Mouse (Mus musculus) CH12.LX (cell line): ENCODE results near the gene Plpp3. TPM values are rescaled to one million over a fixed set of nuclear protein-coding genes. Genes with fewer than 3 reads are reported as not detected.

ENCODE experiments used
- DNase-seq: peaks from one replicate; pipeline ENCODE4 v3.0.0-alpha.2; 2013; ENCODE audit errors: extremely low read depth
- H3K27ac ChIP-seq: 2 replicates; pipeline ENCODE4 v1.5.1; 2012; ENCODE audit warnings: low read depth, mild to moderate bottlenecking, control low read depth, moderate library complexity; ENCODE audit not compliant: insufficient read depth
- H3K27me3 ChIP-seq: replicated peaks from 2 replicates; pipeline ENCODE3; 2012; ENCODE audit warnings: inconsistent platforms
- H3K36me3 ChIP-seq, 2 experiments: replicated peaks in 1 of 2; 2 replicates each; pipeline versions ENCODE3 to v1.6.1; 2012; ENCODE audit warnings: inconsistent platforms in 1 of 2, low read length in 1 of 2, mild to moderate bottlenecking in 1 of 2, mixed read lengths in 1 of 2, moderate library complexity in 1 of 2; ENCODE audit not compliant: control insufficient read depth in 1 of 2, insufficient read depth in 1 of 2
- H3K4me1 ChIP-seq, 2 experiments: 2 replicates each; pipeline ENCODE4 v1.6.1; 2012; ENCODE audit warnings: inconsistent platforms in 1 of 2, moderate library complexity in 1 of 2; ENCODE audit not compliant: insufficient read depth in 2 of 2, control insufficient read depth in 1 of 2
- H3K4me2 ChIP-seq: 2 replicates; pipeline ENCODE4 v1.6.1; 2012; ENCODE audit warnings: low read depth, mild to moderate bottlenecking, control low read depth; ENCODE audit not compliant: poor library complexity, insufficient read depth, severe bottlenecking
- H3K4me3 ChIP-seq, 3 experiments: fragments of 150-350 bp in 1 of 3; sonication (generic) in 1 of 3; replicated peaks in 1 of 3; 2 replicates each; pipeline versions ENCODE3 to v1.5.1; 2011 to 2012; ENCODE audit warnings: low read depth in 2 of 3, low read length in 2 of 3, mild to moderate bottlenecking in 2 of 3, moderate library complexity in 2 of 3, control low read depth in 1 of 3, improper control_type of control experiment in 1 of 3, inconsistent platforms in 1 of 3, mixed read lengths in 1 of 3; ENCODE audit not compliant: poor library complexity in 1 of 3
- H3K79me2 ChIP-seq: replicated peaks from 2 replicates; pipeline ENCODE4 v1.6.1; 2012; ENCODE audit warnings: mild to moderate bottlenecking, moderate library complexity; ENCODE audit not compliant: control insufficient read depth, poor library complexity, insufficient read depth, severe bottlenecking; ENCODE audit errors: extremely low read depth
- H3K9ac ChIP-seq: 2 replicates; pipeline ENCODE4 v1.6.1; 2012; ENCODE audit warnings: low read depth, mild to moderate bottlenecking, control low read depth, moderate library complexity; ENCODE audit not compliant: insufficient read depth
- H3K9me3 ChIP-seq: replicated peaks from 2 replicates; pipeline ENCODE3; 2012; ENCODE audit warnings: low read length, inconsistent platforms, mixed read lengths
- BHLHE40 ChIP-seq: IDR thresholded peaks from 2 replicates; pipeline ENCODE4 v1.6.1; 2011; ENCODE audit warnings: mild to moderate bottlenecking, low read depth, low read length, improper control_type of control experiment
- CHD1 ChIP-seq: IDR thresholded peaks from 2 replicates; pipeline ENCODE4 v1.6.1; 2012; ENCODE audit warnings: low read depth, low read length, improper control_type of control experiment, inconsistent platforms
- CTCF ChIP-seq, 2 experiments: IDR thresholded peaks in 1 of 2; conservative IDR thresholded peaks in 1 of 2; 2 replicates each; pipeline ENCODE4 v1.5.1; 2011 to 2012; ENCODE audit warnings: low read depth in 2 of 2, low read length in 2 of 2, improper control_type of control experiment in 1 of 2, inconsistent platforms in 1 of 2, mild to moderate bottlenecking in 1 of 2, moderate library complexity in 1 of 2
- E2F4 ChIP-seq: IDR thresholded peaks from 2 replicates; pipeline ENCODE4 v1.6.1; 2011; ENCODE audit warnings: low read depth, low read length, improper control_type of control experiment; ENCODE audit not compliant: insufficient replicate concordance
- HCFC1 ChIP-seq: IDR thresholded peaks from 2 replicates; pipeline ENCODE4 v1.6.1; 2012; ENCODE audit warnings: low read depth, mild to moderate bottlenecking, inconsistent platforms, low read length, improper control_type of control experiment
- JUN ChIP-seq: IDR thresholded peaks from 2 replicates; pipeline ENCODE4 v1.6.1; 2011; ENCODE audit warnings: low read depth, mild to moderate bottlenecking, low read length, improper control_type of control experiment, moderate library complexity; ENCODE audit not compliant: insufficient read depth
- JUND ChIP-seq: conservative IDR thresholded peaks from 2 replicates; pipeline ENCODE4 v1.6.1; 2011; ENCODE audit warnings: low read depth, low read length, improper control_type of control experiment
- KAT2A ChIP-seq: IDR thresholded peaks from 2 replicates; pipeline ENCODE4 v1.6.1; 2012; ENCODE audit warnings: low read length, improper control_type of control experiment, inconsistent platforms; ENCODE audit not compliant: insufficient replicate concordance
- MAX ChIP-seq: IDR thresholded peaks from 2 replicates; pipeline ENCODE4 v1.6.1; 2011; ENCODE audit warnings: low read length, improper control_type of control experiment
- MAZ ChIP-seq: IDR thresholded peaks from 2 replicates; pipeline ENCODE4 v1.6.1; 2012; ENCODE audit warnings: low read depth, mild to moderate bottlenecking, inconsistent platforms, low read length, improper control_type of control experiment, moderate library complexity
- MYC ChIP-seq: IDR thresholded peaks from 2 replicates; pipeline ENCODE4 v1.6.1; 2011; ENCODE audit warnings: low read depth, mild to moderate bottlenecking, improper control_type of control experiment, low read length
- NRF1 ChIP-seq: IDR thresholded peaks from 2 replicates; pipeline ENCODE4 v1.6.1; 2014; ENCODE audit warnings: low read depth, mild to moderate bottlenecking, inconsistent platforms, low read length, improper control_type of control experiment, moderate library complexity
- PAX5 ChIP-seq: IDR thresholded peaks from 2 replicates; pipeline ENCODE4 v1.6.1; 2012; ENCODE audit warnings: low read length, inconsistent platforms, mixed read lengths
- POLR2A ChIP-seq: IDR thresholded peaks from 2 replicates; pipeline ENCODE4 v1.6.1; 2011; ENCODE audit warnings: low read depth, mild to moderate bottlenecking, improper control_type of control experiment, low read length
- RAD21 ChIP-seq: IDR thresholded peaks from 2 replicates; pipeline ENCODE4 v1.6.1; 2011; ENCODE audit warnings: low read depth, mild to moderate bottlenecking, low read length, improper control_type of control experiment, moderate library complexity
- SMC3 ChIP-seq: IDR thresholded peaks from 2 replicates; pipeline ENCODE4 v1.6.1; 2011; ENCODE audit warnings: low read depth, low read length, improper control_type of control experiment
- TCF12 ChIP-seq: IDR thresholded peaks from 2 replicates; pipeline ENCODE4 v1.6.1; 2014; ENCODE audit warnings: low read depth, mild to moderate bottlenecking, inconsistent platforms, low read length, improper control_type of control experiment
- ZKSCAN1 ChIP-seq: IDR thresholded peaks from 2 replicates; pipeline ENCODE4 v1.6.1; 2012; ENCODE audit warnings: low read depth, inconsistent platforms, low read length, improper control_type of control experiment, borderline replicate concordance
- ZNF384 ChIP-seq: IDR thresholded peaks from 2 replicates; pipeline ENCODE4 v1.6.1; 2012; ENCODE audit warnings: low read depth, low read length, improper control_type of control experiment, inconsistent platforms
- dilution Hi-C: fragments of 300-500 bp; cut with MboI; formaldehyde crosslinking; loops from 2 replicates; pipeline ENCODE4 v1.14.3; 2020; ENCODE audit warnings: low sequenced_read_pairs; ENCODE audit not compliant: extremely low pct_unique_long_range_greater_than_20kb, extremely low pct_ligation_motif_present
- in situ Hi-C: fragments of 300-500 bp; cut with MboI; formaldehyde crosslinking; loops from 3 replicates; pipeline ENCODE4 v1.14.3; 2019; ENCODE audit warnings: low sequenced_read_pairs, low pct_ligation_motif_present, low pct_unique_long_range_greater_than_20kb, mixed read lengths
- polyA plus RNA-seq: library from polyadenylated mRNA; unstranded; fragments of >175 nt; gene quantifications from 2 replicates; pipeline ENCODE4 v1.2.1, GENCODE M21; 2012; ENCODE audit warnings: low read depth; ENCODE audit not compliant: insufficient read length
- total RNA-seq, 2 experiments: library from RNA; depleted of rRNA; stranded (reverse); fragments of 300-350 nt in 1 of 2; fragments of >200 nt in 1 of 2; gene quantifications; 2 replicates each; pipeline ENCODE4 v1.2.3; 2012 to 2014

Plpp3 gene
- total and polyA plus RNA-seq, 3 experiments: 0.34 to 1.6 (median 1.2) TPM

- Histone ChIP-seq H3K36me3 (no peaks in the 10 kb centered on the region), H3K79me2 (no peaks in the 10 kb centered on the region), H3K4me3 (no peak overlapping the region), H3K9me3 (no peaks in the 10 kb centered on the region), H3K4me2 (no peak overlapping the region), H3K9ac (no peak overlapping the region), H3K27me3 (no peaks in the 10 kb centered on the region), H3K4me1 (peaks cover 0 to 19% of the 10 kb centered on the region in 2 experiments; a peak in 2 of 4 replicates), H3K27ac (no peak overlapping the region)
- in situ Hi-C loops: no loop called here
- DNase-seq: no peak
- dilution Hi-C loops: no loop called here
- TF ChIP-seq NRF1 (no peak), MAX (no peak), CHD1 (no peak), KAT2A (no peak)
- TF ChIP-seq, all 38 proteins: peak for 0
Measured at GRCm38 (mm10) chr4:105181659-105182167, 24.6 kb downstream of the Plpp3 start.

GRCm38 (mm10) chr4:105182249-105182648 lies 25.1 kb downstream of the Plpp3 start:
- H3K4me2 ChIP-seq: no peak overlapping the region
- H3K36me3 ChIP-seq: no peaks in the 10 kb centered on the region
- H3K4me1 ChIP-seq: peaks cover 0 to 19% of the 10 kb centered on the region in 2 experiments; a peak in 2 of 4 replicates
- no peak for DNase-seq
- no peak overlapping the region for H3K9ac ChIP-seq
- no peaks in the 10 kb centered on the region for H3K27me3 ChIP-seq
- no peaks in the 10 kb centered on the region for H3K79me2 ChIP-seq
- dilution Hi-C loops: no loop called here
- no peaks in the 10 kb centered on the region for H3K9me3 ChIP-seq
- H3K4me3 ChIP-seq: no peak overlapping the region
- in situ Hi-C loops: no loop called here
- H3K27ac ChIP-seq: no peak overlapping the region
- no peak for TF ChIP-seq BHLHE40
- TF ChIP-seq SMC3: no peak
- no peak for TF ChIP-seq ZKSCAN1
- TF ChIP-seq E2F4: no peak
- TF ChIP-seq HCFC1: no peak
- TF ChIP-seq JUN: no peak
- TF ChIP-seq CTCF (conservative IDR thresholded peaks at IDR 0.05 in 1 of 2, IDR thresholded peaks at IDR 0.05 in 1 of 2; ENCODE audit: low read depth in 2 of 2, low read length in 2 of 2): no peak
- TF ChIP-seq MAZ: no peak
- no peak for TF ChIP-seq MYC
- TF ChIP-seq POLR2A: no peak

- in situ Hi-C loops (no loop called here), dilution Hi-C loops (no loop called here)
- Histone ChIP-seq H3K9ac (no peak overlapping the region), H3K9me3 (no peaks in the 10 kb centered on the region), H3K27ac (no peak overlapping the region), H3K4me1 (peaks cover 0 to 19% of the 10 kb centered on the region in 2 experiments; a peak in 2 of 4 replicates), H3K4me3 (no peak overlapping the region), H3K36me3 (no peaks in the 10 kb centered on the region), H3K27me3 (no peaks in the 10 kb centered on the region), H3K79me2 (no peaks in the 10 kb centered on the region), H3K4me2 (no peak overlapping the region)
- TF ChIP-seq JUND: no peak
- TF ChIP-seq TCF12: no peak
- no peak for TF ChIP-seq RAD21
- TF ChIP-seq NRF1: no peak
- no peak for TF ChIP-seq E2F4
- no peak for TF ChIP-seq ZNF384
- TF ChIP-seq SMC3: no peak
- TF ChIP-seq BHLHE40: no peak
- TF ChIP-seq HCFC1: no peak
- no peak for TF ChIP-seq PAX5
- DNase-seq: no peak
Measured at GRCm38 (mm10) chr4:105184490-105184889, 27.3 kb downstream of the Plpp3 start.
